Mouse (Mus musculus) embryonic facial prominence, embryonic 13.5 days (tissue): Measurements from ENCODE around the gene Pnpt1. TPM values are rescaled to one million over a fixed set of nuclear protein-coding genes. Genes with fewer than 3 reads are reported as not detected.

Experiments used
- ATAC-seq: fragments of 200-750 bp; cut with Nextera tagmentation; 2 replicates; pipeline ENCODE4 v1.8.0; 2017; ENCODE audit warnings: low read depth; ENCODE audit not compliant: insufficient number of reproducible peaks, insufficient read depth, low FRiP score, low TSS enrichment
- H3K27ac ChIP-seq: fragments of 300-500 bp; sonication (generic); 2 replicates; pipeline ENCODE4 v1.5.1; 2015; ENCODE audit warnings: moderate library complexity, mild to moderate bottlenecking, inconsistent platforms
- H3K27me3 ChIP-seq: fragments of 300-500 bp; sonication (generic); 2 replicates; pipeline ENCODE4 v1.6.1; 2015; ENCODE audit warnings: mild to moderate bottlenecking, inconsistent platforms
- H3K36me3 ChIP-seq: fragments of 300-500 bp; sonication (generic); 2 replicates; pipeline ENCODE4 v1.6.1; 2015; ENCODE audit warnings: mild to moderate bottlenecking, inconsistent platforms
- H3K4me1 ChIP-seq: fragments of 300-500 bp; sonication (generic); 2 replicates; pipeline ENCODE4 v1.6.1; 2015; ENCODE audit warnings: inconsistent platforms
- H3K4me2 ChIP-seq: fragments of 300-500 bp; sonication (generic); 2 replicates; pipeline ENCODE4 v1.6.1; 2015; ENCODE audit warnings: moderate library complexity, mild to moderate bottlenecking, inconsistent platforms
- H3K4me3 ChIP-seq: fragments of 300-500 bp; sonication (generic); 2 replicates; pipeline ENCODE4 v1.5.1; 2015; ENCODE audit warnings: mild to moderate bottlenecking, inconsistent platforms
- H3K9ac ChIP-seq: fragments of 300-500 bp; sonication (generic); 2 replicates; pipeline ENCODE4 v1.6.1; 2015; ENCODE audit warnings: mild to moderate bottlenecking, inconsistent platforms
- H3K9me3 ChIP-seq: fragments of 300-500 bp; sonication (generic); 2 replicates; pipeline ENCODE4 v1.6.1; 2016; ENCODE audit warnings: inconsistent platforms
- WGBS: fragments of 180-500 bp; shearing (Covaris S2); methylation state at CpG from one replicate; pipeline ENCODE4 v1.1.7; 2015; ENCODE audit warnings: mixed read lengths; 5-methylcytosine and 5-hydroxymethylcytosine counted together
- polyA plus RNA-seq: library from polyadenylated mRNA; unstranded; fragments of >200 nt; fragmentation: Nextera tagmentation; extraction: Ambion mirVana; gene quantifications from 2 replicates; pipeline ENCODE4 v1.2.1, GENCODE M21; 2015

Gene Pnpt1
- 37.8 and 38.2 TPM in 2 replicates for polyA plus RNA-seq

GRCm38 (mm10) chr11:29130385-29131355 is at the start of gene Pnpt1:
Gene Pnpt1 (plus strand): TSS chr11:29130744.
- H3K27ac ChIP-seq = peak within 1 kb of the TSS; percentile 55; the same call in 1 of the 2 replicates
- 4% methylated on average over 50 of the region's 50 CpGs for WGBS
- peak within 1 kb of the TSS; percentile 84 for H3K4me3 ChIP-seq
- peaks cover 15% of the 10 kb centered on the region for H3K36me3 ChIP-seq
- no peaks in the 10 kb centered on the region for H3K4me1 ChIP-seq
- no peaks in the 10 kb centered on the region for H3K9me3 ChIP-seq
- ATAC-seq = peak; percentile 100
- H3K27me3 ChIP-seq = no peaks in the 10 kb centered on the region
- peak within 1 kb of the TSS; percentile 87 for H3K9ac ChIP-seq
- H3K4me2 ChIP-seq = peak within 1 kb of the TSS; percentile 70

GRCm38 (mm10) chr11:29092403-29092802 is 38.1 kb upstream of the Pnpt1 start:
- Histone ChIP-seq H3K27ac (no peak overlapping the region), H3K9ac (no peak overlapping the region), H3K27me3 (no peaks in the 10 kb centered on the region), H3K9me3 (no peaks in the 10 kb centered on the region), H3K36me3 (no peaks in the 10 kb centered on the region), H3K4me2 (no peak overlapping the region), H3K4me3 (no peak overlapping the region), H3K4me1 (no peaks in the 10 kb centered on the region)
- no peak for ATAC-seq
- 74% methylated on average over 2 of the region's 2 CpGs for WGBS

GRCm38 (mm10) chr11:29098926-29099325 is 31.6 kb upstream of the Pnpt1 start:
- H3K4me1 ChIP-seq = no peaks in the 10 kb centered on the region
- H3K9me3 ChIP-seq = no peaks in the 10 kb centered on the region
- no peak overlapping the region for H3K4me2 ChIP-seq
- 43% methylated on average over 2 of the region's 2 CpGs for WGBS
- H3K4me3 ChIP-seq = no peak overlapping the region
- ATAC-seq = no peak
- no peaks in the 10 kb centered on the region for H3K27me3 ChIP-seq
- no peak overlapping the region for H3K27ac ChIP-seq
- no peaks in the 10 kb centered on the region for H3K36me3 ChIP-seq
- H3K9ac ChIP-seq = no peak overlapping the region

GRCm38 (mm10) chr11:29129862-29130384 is 621 bp upstream of the Pnpt1 start:
- Histone ChIP-seq H3K9me3 (no peaks in the 10 kb centered on the region), H3K27ac (no peak overlapping the region), H3K36me3 (peaks cover 12% of the 10 kb centered on the region), H3K4me1 (no peaks in the 10 kb centered on the region), H3K27me3 (no peaks in the 10 kb centered on the region), H3K9ac (peak overlapping the region; percentile 87), H3K4me2 (peak overlapping the region; percentile 70), H3K4me3 (peak overlapping the region; percentile 84)
- WGBS = 61% methylated on average over 11 of the region's 11 CpGs
- ATAC-seq = peak; percentile 68; the same call in 1 of the 2 replicates

- H3K9ac ChIP-seq = no peak overlapping the region
- no peaks in the 10 kb centered on the region for H3K9me3 ChIP-seq
- no peaks in the 10 kb centered on the region for H3K4me1 ChIP-seq
- H3K27ac ChIP-seq = no peak overlapping the region
- 41% methylated on average over 1 of the region's 1 CpGs for WGBS
- ATAC-seq = no peak
- no peaks in the 10 kb centered on the region for H3K27me3 ChIP-seq
- H3K4me3 ChIP-seq = no peak overlapping the region
- H3K36me3 ChIP-seq = peaks cover 46% of the 10 kb centered on the region
- no peak overlapping the region for H3K4me2 ChIP-seq
These were observed 10.1 kb downstream of the Pnpt1 start for GRCm38 (mm10) chr11:29140671-29141070.

GRCm38 (mm10) chr11:29148901-29149300 is 18.4 kb downstream of the Pnpt1 start:
- ATAC-seq = no peak
- no peak overlapping the region for H3K9ac ChIP-seq
- H3K36me3 ChIP-seq = peaks cover 52% of the 10 kb centered on the region
- no peak overlapping the region for H3K27ac ChIP-seq
- no peaks in the 10 kb centered on the region for H3K4me1 ChIP-seq
- no peak overlapping the region for H3K4me2 ChIP-seq
- no peak overlapping the region for H3K4me3 ChIP-seq
- WGBS = 87% methylated on average over 2 of the region's 2 CpGs
- no peaks in the 10 kb centered on the region for H3K27me3 ChIP-seq
- H3K9me3 ChIP-seq = no peaks in the 10 kb centered on the region

GRCm38 (mm10) chr11:29163569-29163968 is 33.0 kb downstream of the Pnpt1 start:
- no peak overlapping the region for H3K4me3 ChIP-seq
- no peaks in the 10 kb centered on the region for H3K4me1 ChIP-seq
- 88% methylated on average over 4 of the region's 4 CpGs for WGBS
- no peak overlapping the region for H3K9ac ChIP-seq
- H3K27ac ChIP-seq = no peak overlapping the region
- H3K9me3 ChIP-seq = no peaks in the 10 kb centered on the region
- H3K4me2 ChIP-seq = no peak overlapping the region
- H3K27me3 ChIP-seq = no peaks in the 10 kb centered on the region
- ATAC-seq = no peak
- H3K36me3 ChIP-seq = peaks cover 30% of the 10 kb centered on the region

GRCm38 (mm10) chr11:29171959-29172391 is 41.4 kb downstream of the Pnpt1 start:
- Histone ChIP-seq H3K4me1 (peaks cover 12% of the 10 kb centered on the region), H3K9ac (peak overlapping the region; percentile 100), H3K9me3 (no peaks in the 10 kb centered on the region), H3K4me2 (peak overlapping the region; percentile 85), H3K4me3 (peak overlapping the region; percentile 96), H3K36me3 (no peaks in the 10 kb centered on the region), H3K27ac (peak overlapping the region; percentile 74), H3K27me3 (no peaks in the 10 kb centered on the region)
- ATAC-seq = peak; percentile 1; the same call in 1 of the 2 replicates
- under 1% methylated on average over 34 of the region's 34 CpGs for WGBS

- H3K4me2 ChIP-seq = peak within 1 kb of the TSS; percentile 85
- H3K4me1 ChIP-seq = peaks cover 12% of the 10 kb centered on the region
- H3K9me3 ChIP-seq = no peaks in the 10 kb centered on the region
- peak; percentile 99 for ATAC-seq
- peak within 1 kb of the TSS; percentile 96 for H3K4me3 ChIP-seq
- under 1% methylated on average over 50 of the region's 50 CpGs for WGBS
- H3K36me3 ChIP-seq = no peaks in the 10 kb centered on the region
- no peaks in the 10 kb centered on the region for H3K27me3 ChIP-seq
- H3K27ac ChIP-seq = peak within 1 kb of the TSS; percentile 99
- peak within 1 kb of the TSS; percentile 100 for H3K9ac ChIP-seq
These were observed 42.1 kb downstream of the Pnpt1 start, which contains the start of gene Ppp4r3b for GRCm38 (mm10) chr11:29172563-29173124. Gene Ppp4r3b (plus strand): TSS chr11:29172890.

GRCm38 (mm10) chr11:29173125-29173631 is 42.6 kb downstream of the Pnpt1 start:
- under 1% methylated on average over 38 of the region's 38 CpGs for WGBS
- H3K9ac ChIP-seq = peak overlapping the region; percentile 100
- peak overlapping the region; percentile 99 for H3K27ac ChIP-seq
- no peaks in the 10 kb centered on the region for H3K36me3 ChIP-seq
- peak; percentile 65 for ATAC-seq
- peak overlapping the region; percentile 96 for H3K4me3 ChIP-seq
- no peaks in the 10 kb centered on the region for H3K27me3 ChIP-seq
- H3K4me2 ChIP-seq = peak overlapping the region; percentile 73
- H3K9me3 ChIP-seq = no peaks in the 10 kb centered on the region
- peaks cover 12% of the 10 kb centered on the region for H3K4me1 ChIP-seq

GRCm38 (mm10) chr11:29173706-29174436 is 43.3 kb downstream of the Pnpt1 start:
- peak overlapping the region; percentile 73 for H3K4me2 ChIP-seq
- no peaks in the 10 kb centered on the region for H3K27me3 ChIP-seq
- H3K4me1 ChIP-seq = peaks cover 12% of the 10 kb centered on the region
- peak overlapping the region; percentile 96 for H3K4me3 ChIP-seq
- no peaks in the 10 kb centered on the region for H3K36me3 ChIP-seq
- WGBS = 4% methylated on average over 13 of the region's 13 CpGs
- peak overlapping the region; percentile 99 for H3K27ac ChIP-seq
- ATAC-seq = no peak
- H3K9me3 ChIP-seq = no peaks in the 10 kb centered on the region
- peak overlapping the region; percentile 100 for H3K9ac ChIP-seq
